Mouse (Mus musculus) G1E (cell line): ENCODE measurements around the gene Unc45a. TPM values are rescaled to one million over a fixed set of nuclear protein-coding genes. Genes with fewer than 3 reads are reported as not detected.

Experiments used
- ATAC-seq: 2 replicates; pipeline ENCODE4 v1.8.0; 2016; ENCODE audit warnings: mild to moderate bottlenecking; ENCODE audit not compliant: insufficient number of reproducible peaks, poor library complexity, low FRiP score, severe bottlenecking; ENCODE audit errors: extremely low read depth
- DNase-seq: peaks from one replicate; pipeline ENCODE4 v3.0.0; 2012; ENCODE audit warnings: low spot score
- H3K27me3 ChIP-seq: 2 replicates; pipeline ENCODE4 v1.6.1; 2012; ENCODE audit warnings: mild to moderate bottlenecking, low read length, inconsistent platforms; ENCODE audit not compliant: insufficient read depth
- H3K36me3 ChIP-seq: replicated peaks from 2 replicates; pipeline ENCODE3; 2012; ENCODE audit warnings: mild to moderate bottlenecking, inconsistent platforms
- H3K4me1 ChIP-seq: 2 replicates; pipeline ENCODE4 v1.6.1; 2012; ENCODE audit warnings: low read depth, low read length, inconsistent platforms, mixed read lengths; ENCODE audit not compliant: insufficient read depth
- H3K4me3 ChIP-seq: 2 replicates; pipeline ENCODE4 v1.5.1; 2012; ENCODE audit warnings: low read depth, mild to moderate bottlenecking, inconsistent platforms, low read length, moderate library complexity, mixed read lengths
- H3K9me3 ChIP-seq: replicated peaks from 2 replicates; pipeline ENCODE4 v1.6.1; 2012; ENCODE audit warnings: inconsistent platforms
- CTCF ChIP-seq: IDR thresholded peaks from 2 replicates; pipeline ENCODE4 v1.5.1; 2012; ENCODE audit warnings: low read depth, low read length, inconsistent platforms, mixed read lengths
- GATA1 ChIP-seq: IDR thresholded peaks from 2 replicates; pipeline ENCODE4 v1.6.1; 2012; ENCODE audit warnings: borderline replicate concordance, low read length, inconsistent platforms, mixed read lengths
- GATA2 ChIP-seq: IDR thresholded peaks from 2 replicates; pipeline ENCODE4 v1.6.1; 2012; ENCODE audit warnings: low read depth, low read length, inconsistent platforms, borderline replicate concordance
- POLR2AphosphoS5 ChIP-seq: IDR thresholded peaks from 2 replicates; pipeline ENCODE4 v1.6.1; 2012; ENCODE audit warnings: low read depth, low read length, inconsistent platforms; ENCODE audit not compliant: insufficient replicate concordance
- TAL1 ChIP-seq: conservative IDR thresholded peaks from 2 replicates; pipeline ENCODE4 v1.6.1; 2012; ENCODE audit warnings: low read depth, low read length, inconsistent platforms, mixed read lengths
- polyA plus RNA-seq: library from polyadenylated mRNA; stranded (reverse); fragments of >175 nt; gene quantifications from 2 replicates; pipeline ENCODE4 v1.2.3, GENCODE M21; 2012
- total RNA-seq, 2 experiments: library from RNA; stranded (forward) in 1 of 2; stranded (reverse) in 1 of 2; fragments of 200-1000 nt in 1 of 2; fragments of >200 nt in 1 of 2; fragmentation: Nextera tagmentation in 1 of 2; gene quantifications; 2 replicates each; pipeline ENCODE4 v1.2.3; 2014 to 2017

Gene Unc45a
- total and polyA plus RNA-seq, 3 experiments: 19.9 to 37.4 (median 27.1) TPM

GRCm38 (mm10) chr7:80373352-80373751 is 32.5 kb upstream of the Unc45a start:
- DNase-seq (no peak), ATAC-seq (no peak)
- H3K4me1 ChIP-seq: peaks cover 92% of the 10 kb centered on the region
- no peaks in the 10 kb centered on the region for H3K9me3 ChIP-seq
- peaks cover 14% of the 10 kb centered on the region for H3K36me3 ChIP-seq
- no peak overlapping the region for H3K4me3 ChIP-seq
- H3K27me3 ChIP-seq: no peaks in the 10 kb centered on the region; the same call in 1 of the 2 replicates
- no peak for TF ChIP-seq GATA2
- no peak for TF ChIP-seq POLR2AphosphoS5
- TF ChIP-seq GATA1: no peak
- TF ChIP-seq TAL1: no peak
- no peak for TF ChIP-seq CTCF

DNA sequence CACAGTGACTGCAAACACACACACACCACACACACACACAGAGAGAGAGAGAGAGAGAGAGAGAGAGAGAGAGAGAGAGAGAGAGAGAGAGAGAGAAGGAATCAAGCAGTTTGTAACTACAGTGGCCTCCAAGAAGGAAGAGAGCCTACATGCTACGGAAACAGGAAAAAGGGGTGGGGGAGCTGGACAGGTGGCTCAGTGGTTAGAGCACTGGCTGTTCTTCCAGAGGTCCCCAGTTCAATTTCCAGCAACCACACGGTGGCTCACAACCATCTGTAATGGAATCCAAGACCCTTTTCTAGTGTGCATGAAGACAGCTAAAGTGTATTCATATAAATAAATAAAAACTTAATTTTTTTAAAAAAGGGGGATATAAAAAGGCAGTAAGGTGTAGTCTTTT is 31.9 kb upstream of the Unc45a start:
- Histone ChIP-seq H3K4me3 (no peak overlapping the region), H3K4me1 (peaks cover 89% of the 10 kb centered on the region), H3K9me3 (no peaks in the 10 kb centered on the region), H3K36me3 (peaks cover 21% of the 10 kb centered on the region), H3K27me3 (no peaks in the 10 kb centered on the region; the same call in 1 of the 2 replicates)
- no peak for ATAC-seq
- DNase-seq: no peak
- no peak for TF ChIP-seq CTCF
- no peak for TF ChIP-seq TAL1
- no peak for TF ChIP-seq POLR2AphosphoS5
- TF ChIP-seq GATA2: no peak
- TF ChIP-seq GATA1: no peak

GRCm38 (mm10) chr7:80372166-80372565 is 31.4 kb upstream of the Unc45a start:
- Histone ChIP-seq H3K4me1 (peaks cover 84% of the 10 kb centered on the region), H3K9me3 (no peaks in the 10 kb centered on the region), H3K4me3 (no peak overlapping the region), H3K36me3 (peaks cover 26% of the 10 kb centered on the region), H3K27me3 (no peaks in the 10 kb centered on the region; the same call in 1 of the 2 replicates)
- DNase-seq: no peak
- TF ChIP-seq POLR2AphosphoS5: no peak
- TF ChIP-seq GATA2: no peak
- no peak for TF ChIP-seq GATA1
- TF ChIP-seq CTCF: no peak
- no peak for TF ChIP-seq TAL1
- no peak for ATAC-seq

GRCm38 (mm10) chr7:80371041-80371751 is 30.4 kb upstream of the Unc45a start, which contains the start of gene Man2a2:
Man2a2 (minus strand) TSS chr7:80371375.
- TF ChIP-seq GATA2 (no peak), POLR2AphosphoS5 (no peak), CTCF (peak; percentile 58; the same call in 1 of the 2 replicates), TAL1 (no peak), GATA1 (no peak)
- no peaks in the 10 kb centered on the region; the same call in 1 of the 2 replicates for H3K27me3 ChIP-seq
- H3K9me3 ChIP-seq: no peaks in the 10 kb centered on the region
- H3K4me3 ChIP-seq: peak within 1 kb of the TSS; percentile 82
- ATAC-seq: no peak
- peaks cover 74% of the 10 kb centered on the region for H3K4me1 ChIP-seq
- peaks cover 36% of the 10 kb centered on the region for H3K36me3 ChIP-seq
- peak; percentile 81 for DNase-seq

DNA sequence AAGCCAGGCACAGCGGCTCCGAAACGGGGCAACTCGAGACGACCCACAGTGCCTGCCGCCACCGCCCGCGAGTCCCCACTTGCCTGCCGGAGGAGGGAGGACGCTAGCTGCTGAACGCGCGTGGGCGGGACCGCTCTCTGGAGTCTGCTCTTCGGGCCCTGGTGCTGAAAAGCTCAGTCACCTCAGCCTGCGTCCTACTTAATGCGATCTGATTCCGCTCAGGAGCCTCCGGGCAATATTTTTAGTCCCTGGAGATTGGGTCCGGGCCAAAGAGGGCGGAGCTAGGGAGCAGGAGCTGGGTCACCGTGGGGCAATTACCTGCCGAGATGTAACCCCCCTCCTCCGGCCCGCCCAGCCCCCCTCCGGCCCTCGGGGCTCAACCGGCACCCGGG is 29.8 kb upstream of the Unc45a start:
- H3K9me3 ChIP-seq: no peaks in the 10 kb centered on the region
- H3K36me3 ChIP-seq: peaks cover 42% of the 10 kb centered on the region
- TF ChIP-seq GATA1 (no peak), CTCF (no peak), POLR2AphosphoS5 (no peak), GATA2 (no peak), TAL1 (no peak)
- peak; percentile 74 for DNase-seq
- H3K4me3 ChIP-seq: peak overlapping the region; percentile 82
- ATAC-seq: no peak
- peaks cover 69% of the 10 kb centered on the region for H3K4me1 ChIP-seq
- H3K27me3 ChIP-seq: no peaks in the 10 kb centered on the region; the same call in 1 of the 2 replicates

- Histone ChIP-seq H3K4me1 (peaks cover 62% of the 10 kb centered on the region), H3K9me3 (no peaks in the 10 kb centered on the region), H3K4me3 (peak overlapping the region; percentile 82), H3K27me3 (no peaks in the 10 kb centered on the region; the same call in 1 of the 2 replicates), H3K36me3 (peaks cover 42% of the 10 kb centered on the region)
- no peak for DNase-seq
- no peak for ATAC-seq
- TF ChIP-seq POLR2AphosphoS5 (no peak), GATA1 (no peak), CTCF (no peak), GATA2 (no peak), TAL1 (no peak)
Observed at GRCm38 (mm10) chr7:80369967-80370431, 29.2 kb upstream of the Unc45a start.
